Mouse (Mus musculus) ES-Bruce4 (cell line): Measurements from ENCODE around the gene Gm17655. TPM values are rescaled to one million over a fixed set of nuclear protein-coding genes. Genes with fewer than 3 reads are reported as not detected.
"Not testable (repeated sequence)": the region's sequence is repeated elsewhere in the genome, so short reads cannot be mapped to it uniquely, and the experiment has no call there.

Source experiments
- H3K27ac ChIP-seq: 2 replicates; pipeline ENCODE4 v1.5.1; 2012; ENCODE audit warnings: low read length, inconsistent platforms; ENCODE audit not compliant: insufficient read depth
- H3K27me3 ChIP-seq: 2 replicates; pipeline ENCODE4 v1.6.1; 2012; ENCODE audit warnings: mild to moderate bottlenecking, low read length, inconsistent platforms; ENCODE audit not compliant: control insufficient read depth, poor library complexity, insufficient read depth, severe bottlenecking
- H3K36me3 ChIP-seq: 2 replicates; pipeline ENCODE4 v1.6.1; 2012; ENCODE audit warnings: inconsistent platforms, mild to moderate bottlenecking, low read length, moderate library complexity; ENCODE audit not compliant: control insufficient read depth, poor library complexity, insufficient read depth, severe bottlenecking
- H3K4me1 ChIP-seq: one replicate; pipeline ENCODE4 v1.8.1; 2011; ENCODE audit warnings: low read length; ENCODE audit not compliant: control insufficient read depth, insufficient read depth
- H3K4me3 ChIP-seq: 2 replicates; pipeline ENCODE4 v1.5.1; 2011; ENCODE audit warnings: low read depth, mild to moderate bottlenecking, low read length
- H3K9ac ChIP-seq: 2 replicates; pipeline ENCODE4 v1.6.1; 2012; ENCODE audit warnings: low read depth, mild to moderate bottlenecking, inconsistent platforms; ENCODE audit not compliant: poor library complexity, severe bottlenecking
- H3K9me3 ChIP-seq: replicated peaks from 2 replicates; pipeline ENCODE4 v1.6.1; 2012; ENCODE audit warnings: mild to moderate bottlenecking, low read length, inconsistent platforms; ENCODE audit not compliant: control insufficient read depth, poor library complexity, insufficient read depth, severe bottlenecking
- CTCF ChIP-seq: IDR thresholded peaks from one replicate; pipeline ENCODE4 v1.8.1; 2011; ENCODE audit warnings: low read depth, low read length
- EP300 ChIP-seq: IDR thresholded peaks from 2 replicates; pipeline ENCODE4 v1.6.1; 2011; ENCODE audit warnings: low read depth, low read length; ENCODE audit not compliant: insufficient read depth
- POLR2A ChIP-seq: IDR thresholded peaks from one replicate; pipeline ENCODE4 v1.8.1; 2011; ENCODE audit warnings: low read length; ENCODE audit not compliant: insufficient read depth
- polyA plus RNA-seq: library from polyadenylated mRNA; stranded (reverse); fragments of >200 nt; gene quantifications from 2 replicates; pipeline ENCODE4 v1.2.4, GENCODE M21; 2011; ENCODE audit warnings: low read depth; ENCODE audit not compliant: missing spikeins, insufficient read depth, insufficient read length

Gm17655 gene
- polyA plus RNA-seq, 1 experiment: 18.2 TPM

DNA sequence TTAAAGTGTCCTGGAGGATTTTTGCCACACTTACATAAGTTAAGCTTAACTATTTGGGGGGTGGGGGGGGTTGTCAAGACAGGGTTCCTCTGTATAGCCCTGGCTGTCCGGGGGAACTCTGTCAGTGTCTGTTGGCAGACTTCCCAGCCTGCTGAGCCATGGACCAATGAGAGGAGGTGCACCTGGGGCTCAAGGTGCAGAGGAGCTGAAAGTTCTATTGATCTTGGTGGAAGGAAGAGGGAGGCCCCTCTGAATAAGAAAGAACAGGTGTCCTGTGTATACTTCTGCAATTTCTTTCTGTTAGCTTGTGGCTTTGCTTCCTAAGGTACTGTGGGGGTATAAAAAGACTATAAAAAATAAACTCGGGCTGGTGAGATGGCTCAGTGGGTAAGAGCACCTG is 19.2 kb upstream of the Gm17655 start:
- TF ChIP-seq POLR2A: no peak
- TF ChIP-seq CTCF: no peak
- no peak for TF ChIP-seq EP300
- no peaks in the 10 kb centered on the region for H3K27me3 ChIP-seq
- no peaks in the 10 kb centered on the region for H3K36me3 ChIP-seq
- H3K27ac ChIP-seq: no peak overlapping the region
- no peaks in the 10 kb centered on the region for H3K4me1 ChIP-seq
- no peaks in the 10 kb centered on the region for H3K9me3 ChIP-seq
- no peak overlapping the region for H3K9ac ChIP-seq
- H3K4me3 ChIP-seq: no peak overlapping the region

GRCm38 (mm10) chr5:110086161-110086866 is 14.0 kb upstream of the Gm17655 start:
- Histone ChIP-seq H3K27me3 (no peaks in the 10 kb centered on the region), H3K4me1 (no peaks in the 10 kb centered on the region), H3K9ac (0 out of 2 replicates have a peak overlapping the region, but pooled peaks have one; percentile 16), H3K9me3 (no peaks in the 10 kb centered on the region), H3K27ac (peak overlapping the region; percentile 20), H3K36me3 (no peaks in the 10 kb centered on the region), H3K4me3 (peak overlapping the region; percentile 84)
- TF ChIP-seq EP300 (no peak), POLR2A (peak; percentile 91)

- H3K27ac ChIP-seq: peak overlapping the region; percentile 18
- peaks cover 17% of the 10 kb centered on the region for H3K9me3 ChIP-seq
- H3K27me3 ChIP-seq: no peaks in the 10 kb centered on the region
- no peaks in the 10 kb centered on the region for H3K4me1 ChIP-seq
- H3K4me3 ChIP-seq: no peak overlapping the region
- H3K36me3 ChIP-seq: peaks cover 9% of the 10 kb centered on the region
- H3K9ac ChIP-seq: no peak overlapping the region; the same call in 1 of the 2 replicates
- TF ChIP-seq CTCF (no peak), POLR2A (no peak), EP300 (no peak)
These were observed 10.6 kb upstream of the Gm17655 start for GRCm38 (mm10) chr5:110082961-110083360.

- H3K36me3 ChIP-seq: no peaks in the 10 kb centered on the region
- no peaks in the 10 kb centered on the region for H3K27me3 ChIP-seq
- peak overlapping the region; percentile 43 for H3K9ac ChIP-seq
- H3K27ac ChIP-seq: peak overlapping the region; percentile 78
- no peaks in the 10 kb centered on the region for H3K9me3 ChIP-seq
- H3K4me1 ChIP-seq: no peaks in the 10 kb centered on the region
- H3K4me3 ChIP-seq: peak overlapping the region; percentile 99
- TF ChIP-seq EP300: no peak
- TF ChIP-seq POLR2A: peak; percentile 75
These were observed 14.5 kb downstream of the Gm17655 start for GRCm38 (mm10) chr5:110057637-110058408.

DNA sequence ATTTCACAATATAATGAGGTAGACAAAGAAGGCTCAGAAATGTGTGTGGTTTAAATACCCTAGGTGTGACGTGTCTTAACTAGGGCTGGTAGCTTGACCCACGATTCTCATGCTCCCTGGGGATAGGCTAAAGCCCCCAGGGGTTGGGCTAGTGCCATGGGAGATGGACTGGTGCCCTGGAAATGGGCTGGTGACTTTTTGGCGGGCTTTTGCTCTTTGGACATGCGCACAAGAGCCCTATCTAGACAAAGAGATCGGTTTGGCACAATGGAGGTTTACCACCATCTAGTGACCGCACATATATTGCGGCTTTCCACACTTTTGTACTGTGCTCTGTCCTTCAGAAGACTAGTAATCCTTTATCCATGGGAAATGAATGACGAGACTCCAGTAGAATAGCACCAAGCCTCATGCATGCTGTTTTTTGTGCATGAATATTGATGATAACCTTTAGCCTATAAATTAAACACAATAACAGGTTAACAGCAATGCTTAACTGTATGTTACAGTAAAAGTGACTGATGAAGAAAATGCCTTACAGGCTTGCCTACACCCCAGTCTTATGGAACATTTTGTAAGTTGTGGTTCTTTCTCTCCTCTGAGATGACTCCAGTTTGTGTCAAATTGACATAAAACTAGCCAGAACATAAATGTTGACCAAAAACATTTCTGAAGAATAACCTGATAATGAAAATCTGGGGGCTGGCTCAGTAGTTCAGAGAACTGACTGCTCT is 48.5 kb downstream of the Gm17655 start:
- H3K4me1 ChIP-seq, H3K27me3 ChIP-seq, H3K27ac ChIP-seq, H3K4me3 ChIP-seq, H3K36me3 ChIP-seq: not testable (repeated sequence)
- Histone ChIP-seq H3K9ac (0 out of 2 replicates have a peak overlapping the region, but pooled peaks have one; percentile 26), H3K9me3 (peaks cover 15% of the 10 kb centered on the region)
- TF ChIP-seq CTCF: peak; percentile 14
